Mouse (Mus musculus) frontal cortex, postnatal 14 days (tissue): ENCODE results near the gene Fam234b.

Source experiments
- DNase-seq, 2 experiments: peaks; one replicate each; pipeline ENCODE4 v3.0.0; 2022; ENCODE audit warnings: low spot score in 2 of 2

Gene Fam234b

DNA sequence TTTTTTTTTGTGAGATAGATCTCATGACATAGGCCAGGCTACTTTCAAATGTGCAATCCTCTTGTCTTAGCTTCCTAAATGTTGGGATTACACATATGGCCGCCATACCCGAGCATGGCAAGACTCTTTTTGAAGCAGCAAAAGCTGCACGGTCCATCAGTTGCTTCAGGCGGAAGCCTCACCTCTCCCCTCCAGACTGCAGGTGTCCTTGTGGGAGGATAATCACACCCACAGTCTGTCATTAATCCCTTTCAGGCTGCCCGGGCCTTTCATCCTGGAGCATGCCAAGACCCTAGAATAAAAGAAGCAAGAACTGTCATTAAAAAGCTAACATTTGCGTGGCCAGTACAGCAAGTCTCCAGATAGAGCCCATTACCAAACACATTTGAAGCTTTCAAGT is 71.8 kb downstream of the Fam234b start:
- no peak for DNase-seq

DNA sequence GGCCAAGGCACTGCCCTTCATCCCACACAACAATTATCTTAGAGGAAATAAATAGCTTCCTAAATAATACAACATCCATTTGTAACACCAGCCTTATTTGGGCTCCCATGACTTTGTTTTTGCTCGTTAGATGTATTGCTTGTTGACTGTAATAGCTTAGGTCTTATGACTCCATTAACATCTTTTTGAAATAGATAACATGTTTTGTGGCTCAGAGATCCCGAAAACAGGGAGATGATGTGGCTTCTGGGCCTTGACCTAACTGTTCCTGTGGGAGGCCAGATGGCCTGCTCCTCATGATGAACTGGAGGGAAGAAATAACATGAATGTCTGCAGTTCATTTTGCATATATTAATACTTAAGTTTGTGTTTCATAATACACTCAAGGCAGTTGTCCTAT is 74.0 kb downstream of the Fam234b start:
- DNase-seq, result no peak

GRCm38 (mm10) chr6:135273066-135273465 is 75.3 kb downstream of the Fam234b start:
- DNase-seq, result no peak

DNA sequence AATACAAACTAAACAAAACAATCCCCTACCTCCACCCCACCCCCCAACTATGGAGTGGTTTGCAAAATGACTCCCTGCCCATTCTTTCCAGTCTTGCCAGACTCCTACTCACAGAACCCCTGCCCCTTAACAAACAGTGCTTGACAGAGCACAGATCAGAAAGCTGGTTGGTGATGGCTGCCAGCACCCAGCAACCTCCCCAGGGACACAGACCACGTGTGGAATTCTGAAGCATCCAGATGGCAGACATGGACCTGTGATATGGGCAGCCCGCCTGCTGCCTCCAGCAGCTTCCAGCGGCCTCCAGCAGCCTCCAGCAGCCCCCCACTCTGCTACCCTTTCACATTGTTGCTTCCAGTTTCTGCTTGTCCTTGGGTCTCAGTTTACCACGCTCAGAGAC is 77.5 kb downstream of the Fam234b start:
- DNase-seq, result no peak

DNA sequence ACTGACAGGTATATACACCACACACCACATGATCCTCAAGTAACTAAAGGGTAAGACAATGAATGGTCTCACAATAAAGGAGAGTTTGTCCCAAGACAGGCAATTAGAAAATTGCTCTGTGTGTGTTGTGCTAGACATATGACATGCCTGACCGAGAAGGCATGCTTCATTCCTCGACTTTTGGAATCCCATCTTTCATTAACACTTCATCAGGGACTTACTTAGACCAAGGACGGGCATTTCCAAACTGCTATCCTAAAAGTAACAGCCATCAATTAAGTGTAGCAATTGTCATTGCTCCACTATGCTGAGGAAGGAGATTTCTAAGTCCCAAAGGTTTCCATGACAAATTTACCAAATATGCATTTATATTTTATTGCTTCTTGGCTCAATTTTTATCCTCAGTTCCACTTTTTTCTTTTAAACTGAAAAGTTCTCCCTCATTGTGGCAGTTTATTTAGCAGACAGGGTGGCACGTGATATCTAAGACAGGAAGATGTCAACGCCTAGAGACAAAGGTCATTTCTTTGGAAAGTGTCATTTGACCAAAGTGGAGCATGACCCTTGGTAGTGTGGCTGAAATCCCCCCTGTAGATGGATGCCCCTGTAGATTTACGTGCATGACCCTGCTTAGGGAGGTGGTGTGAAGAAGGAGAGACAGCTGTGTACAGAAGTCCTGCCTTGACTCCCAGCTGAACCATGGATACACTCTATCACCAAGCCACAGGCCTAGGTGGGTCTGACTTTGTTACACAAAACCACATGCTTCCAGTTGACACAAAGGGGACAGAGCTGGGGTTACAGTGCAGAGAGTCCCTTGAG is 78.9 kb downstream of the Fam234b start:
- DNase-seq, result no peak

- DNase-seq, result no peak
These were observed 80.5 kb downstream of the Fam234b start for GRCm38 (mm10) chr6:135278302-135278701.

- DNase-seq, result no peak
These were observed 81.5 kb downstream of the Fam234b start for GRCm38 (mm10) chr6:135279286-135279685.

GRCm38 (mm10) chr6:135279856-135280255 is 82.1 kb downstream of the Fam234b start:
- DNase-seq, result no peak

DNA sequence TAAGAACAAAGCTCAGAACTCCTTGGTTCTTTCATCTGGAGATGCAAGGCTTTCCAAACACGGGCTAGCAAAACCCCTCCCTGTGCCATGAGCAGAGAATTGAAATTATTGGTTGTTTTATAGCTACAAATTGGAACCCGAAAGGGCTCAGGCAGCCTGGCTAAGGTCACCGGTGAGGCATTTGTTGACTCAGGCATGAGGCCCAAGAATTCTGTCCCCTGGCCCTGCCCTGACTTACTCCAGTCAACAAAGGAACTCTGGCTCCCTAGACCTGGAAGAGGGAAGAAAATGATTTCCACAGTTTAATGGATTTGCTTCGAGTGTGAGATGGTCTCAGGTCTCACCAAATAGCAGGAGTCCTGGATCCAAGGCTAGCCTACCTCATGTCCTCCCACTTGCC is 94.6 kb downstream of the Fam234b start:
- DNase-seq, result no peak

GRCm38 (mm10) chr6:135294150-135294549 is 96.4 kb downstream of the Fam234b start:
- DNase-seq, result no peak
